Mouse (Mus musculus): ENCODE measurements at regions not wholly inside any gene's neighbourhood (a gene's known extent, or its start where the extent isn't known, plus 50 kb on each side); places are given as distances from the start of the nearest gene placed in this dataset.

DNA sequence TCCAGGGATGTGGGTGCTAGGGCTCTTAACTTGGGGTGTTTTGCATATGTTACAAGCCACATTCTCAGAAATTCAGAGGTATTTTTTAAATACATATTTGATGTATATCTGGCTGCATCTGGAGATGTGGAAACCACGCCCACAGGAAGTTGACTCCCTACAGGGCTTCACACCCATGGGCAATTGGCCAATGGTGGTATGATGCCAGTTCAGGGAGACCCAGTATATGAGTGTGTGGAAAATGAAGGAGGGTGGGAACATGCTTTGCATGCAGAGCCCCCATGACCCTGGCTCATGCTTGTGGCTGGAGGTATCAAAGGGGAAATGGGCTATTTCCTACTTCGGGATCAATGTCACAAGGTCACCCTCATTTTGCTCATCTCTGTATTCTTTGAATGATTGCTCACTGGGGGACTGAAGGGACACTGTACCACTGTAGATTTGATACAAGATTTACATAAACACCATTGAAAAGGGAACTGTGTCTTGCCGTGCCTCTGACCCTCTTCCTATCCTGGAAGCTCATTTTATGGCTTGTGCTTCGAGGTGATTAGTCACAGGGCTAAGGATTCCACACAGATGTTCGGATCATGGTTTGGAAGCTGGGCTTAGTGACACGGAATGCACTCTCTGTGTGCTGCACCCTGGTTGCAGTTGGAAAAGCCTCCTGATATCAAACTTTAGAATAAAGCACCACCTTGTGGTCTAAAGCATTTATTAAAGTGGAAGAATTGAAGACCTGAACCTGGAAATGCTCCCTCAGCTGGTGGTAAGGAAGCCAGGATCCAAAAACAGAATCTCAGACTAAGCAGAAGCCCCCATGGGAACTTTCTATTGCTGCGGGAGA, 56.8 kb upstream of the Edn1 start:
- no peaks in the 10 kb centered on the region for H3K9me3 ChIP-seq
- no peak overlapping the region for H3K9ac ChIP-seq
- no peaks in the 10 kb centered on the region for H3K27me3 ChIP-seq
- WGBS = 40% methylated on average over 7 of the region's 7 CpGs
- H3K27ac ChIP-seq = no peak overlapping the region
- ATAC-seq (ENCODE audit: low FRiP score, low read depth) = 0 out of 2 replicates have a peak, but pooled peaks have one; percentile 36
- H3K4me2 ChIP-seq (replicated peaks) = no peak overlapping the region
- peaks cover 15% of the 10 kb centered on the region for H3K4me1 ChIP-seq
- H3K36me3 ChIP-seq = no peaks in the 10 kb centered on the region
- no peak overlapping the region for H3K4me3 ChIP-seq

DNA sequence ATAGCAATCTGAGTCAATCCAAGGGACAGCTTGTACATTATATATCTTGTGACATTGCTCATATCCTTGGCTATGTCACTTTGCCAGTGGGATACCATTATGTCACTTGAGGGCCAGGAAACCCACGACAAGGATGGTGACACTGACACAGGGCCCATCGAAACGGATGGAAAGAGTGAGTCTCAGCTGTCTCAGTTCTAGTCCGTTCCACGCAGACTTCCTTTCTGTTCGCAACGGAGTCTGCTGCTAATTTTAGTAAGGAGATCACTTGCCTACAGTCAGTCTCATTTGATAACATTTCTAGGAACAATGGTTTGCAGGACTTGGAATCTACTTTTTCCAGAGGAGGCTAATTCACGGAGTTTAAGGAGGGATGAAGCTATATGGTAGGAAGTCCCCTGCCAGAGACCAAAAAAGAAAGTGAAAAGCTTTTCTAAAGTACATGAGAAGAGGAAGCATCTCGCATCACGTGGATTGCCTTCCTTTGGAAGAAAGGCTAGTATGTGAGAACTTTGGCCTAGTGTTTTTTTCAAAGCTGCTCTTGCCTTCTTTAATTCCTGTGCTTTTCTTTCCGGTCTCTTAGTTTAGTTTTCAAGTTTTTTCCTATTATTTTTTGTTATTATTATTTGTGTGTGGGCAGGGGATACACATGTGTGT, 55.4 kb upstream of the Edn1 start:
- ATAC-seq (ENCODE audit: low FRiP score, low read depth) = no peak
- Histone ChIP-seq H3K4me2 (replicated peaks) (no peak overlapping the region), H3K9ac (no peak overlapping the region), H3K4me1 (peaks cover 15% of the 10 kb centered on the region), H3K27ac (no peak overlapping the region), H3K36me3 (no peaks in the 10 kb centered on the region), H3K27me3 (no peaks in the 10 kb centered on the region), H3K9me3 (no peaks in the 10 kb centered on the region), H3K4me3 (no peak overlapping the region)
- WGBS = 83% methylated on average over 11 of the region's 11 CpGs

Data from limb, embryonic 13.5 days (tissue).